Mouse (Mus musculus): ENCODE results near the gene Tmem63b.

Tmem63b gene

GRCm38 (mm10) chr17:45672598-45672997 lies 14.1 kb downstream of the Tmem63b start:
- DNase-seq (ENCODE audit: low spot score in 2 of 2) = no peak

GRCm38 (mm10) chr17:45671821-45672220 lies 14.9 kb downstream of the Tmem63b start:
- no peak for DNase-seq (ENCODE audit: low spot score in 2 of 2)

- DNase-seq (ENCODE audit: low spot score in 2 of 2) = no peak
These were observed 18.7 kb downstream of the Tmem63b start for GRCm38 (mm10) chr17:45667986-45668385.

- DNase-seq (ENCODE audit: low spot score in 2 of 2) = no peak
These were observed 19.2 kb downstream of the Tmem63b start for GRCm38 (mm10) chr17:45667481-45667880.

GRCm38 (mm10) chr17:45666091-45666490 lies 20.6 kb downstream of the Tmem63b start:
- DNase-seq (ENCODE audit: low spot score in 2 of 2) = no peak

DNA sequence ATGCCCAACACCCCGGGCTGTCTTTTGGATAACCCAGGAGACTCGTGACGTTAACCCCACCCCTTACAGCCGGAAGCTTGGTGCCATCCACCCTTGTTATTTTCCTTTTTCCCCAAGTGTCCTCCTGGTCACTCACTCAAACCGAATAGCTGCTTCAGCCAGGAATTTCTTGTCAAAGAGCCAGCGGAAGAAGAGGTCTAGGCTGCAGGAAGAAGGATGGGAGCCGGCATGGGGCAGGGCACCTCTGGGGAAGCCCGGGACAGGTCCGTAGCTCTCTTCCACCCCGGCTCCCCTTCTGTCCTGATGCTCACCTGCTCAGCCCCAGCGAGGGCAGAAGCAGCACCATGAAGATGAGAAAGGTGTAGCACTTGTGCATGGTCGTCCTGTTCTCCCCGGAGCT lies 22.1 kb downstream of the Tmem63b start:
- no peak for DNase-seq (ENCODE audit: low spot score in 2 of 2)

DNA sequence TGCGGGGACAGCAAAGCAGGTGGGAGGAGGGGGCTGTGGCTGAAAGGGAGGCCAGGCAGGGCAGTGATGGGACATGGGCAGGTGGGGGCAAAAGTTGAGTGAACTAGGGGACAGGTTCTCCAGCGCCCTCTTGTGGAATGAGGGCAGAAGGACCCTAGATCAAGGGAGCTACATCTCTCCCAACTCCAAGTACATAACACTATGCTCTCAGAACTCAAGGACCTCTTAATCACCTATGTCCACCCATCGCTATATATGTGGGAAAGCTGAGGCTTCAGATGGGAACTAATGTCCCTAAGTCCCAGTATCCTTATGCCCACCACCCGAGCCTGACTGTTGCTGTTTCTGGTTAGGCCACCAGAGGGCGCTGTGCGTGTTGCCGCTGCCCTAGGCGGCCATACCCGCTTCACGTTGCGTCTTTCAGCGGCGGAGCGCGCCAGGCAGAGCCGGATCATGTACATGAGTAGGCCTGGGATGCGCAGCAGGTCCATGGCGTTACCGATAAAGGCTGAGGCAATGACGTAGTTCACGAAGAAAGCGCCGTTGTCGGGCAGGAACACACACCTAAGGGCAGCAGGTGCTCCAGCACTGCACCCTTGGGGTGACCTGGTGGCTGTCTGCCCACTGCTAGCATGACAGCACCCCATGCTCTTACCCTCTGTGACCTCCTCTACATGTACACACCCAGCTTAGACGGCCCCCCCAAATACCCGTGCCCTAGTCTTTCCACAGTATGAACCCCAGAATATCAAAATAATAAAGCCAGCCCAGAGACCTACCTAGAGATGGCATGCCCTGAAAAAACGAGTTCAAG lies 23.4 kb downstream of the Tmem63b start:
- peak; percentile 74 for DNase-seq (ENCODE audit: low spot score in 2 of 2)

DNA sequence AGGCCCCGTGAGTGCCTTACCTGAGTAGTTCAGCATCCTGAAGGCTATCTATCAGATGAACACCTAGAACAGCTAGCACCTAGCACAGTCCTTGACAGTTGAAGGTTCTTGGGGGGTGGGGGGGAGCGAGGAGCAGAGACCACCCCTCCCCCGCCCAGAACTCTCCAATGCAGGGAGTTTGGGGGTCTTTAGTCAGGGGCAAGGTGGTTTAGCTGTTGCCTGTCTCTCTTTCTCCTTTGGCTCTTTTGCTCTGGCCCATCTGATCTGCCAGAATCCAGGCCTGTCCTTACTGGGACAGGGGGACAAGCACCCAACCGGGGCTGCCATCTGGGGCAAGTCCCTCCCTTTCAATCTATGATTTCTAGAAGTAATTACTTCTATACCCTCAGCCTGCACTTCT lies 27.5 kb downstream of the Tmem63b start, which contains the start of gene Capn11:
Capn11 (minus strand) TSS at position 101 of the 400 bp plus-strand sequence.
- DNase-seq (ENCODE audit: low spot score in 2 of 2) = no peak

- no peak for DNase-seq (ENCODE audit: low spot score in 2 of 2)
These were observed 30.9 kb downstream of the Tmem63b start for GRCm38 (mm10) chr17:45655820-45656219.

- DNase-seq (ENCODE audit: low spot score in 2 of 2) = no peak
These were observed 33.5 kb downstream of the Tmem63b start for GRCm38 (mm10) chr17:45653233-45653632.

DNA sequence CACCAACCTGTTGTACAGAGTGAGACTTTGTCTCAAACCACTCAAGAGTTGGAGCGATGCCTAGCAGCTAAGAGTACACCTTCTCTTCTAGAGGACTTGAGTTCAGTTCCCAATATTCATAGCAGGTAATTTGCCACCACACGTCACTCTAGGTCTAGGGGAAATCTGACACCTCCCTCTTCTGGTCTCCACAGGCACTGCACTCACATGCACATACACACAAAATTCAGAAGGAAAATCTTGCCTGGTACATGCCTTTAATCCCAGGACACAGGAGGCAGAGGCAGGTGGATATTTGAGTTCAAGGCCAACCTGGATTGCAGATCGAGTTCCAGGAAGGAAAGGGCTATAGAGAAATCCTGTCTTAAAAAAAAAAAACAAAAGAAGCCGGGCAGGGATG lies 42.5 kb downstream of the Tmem63b start:
- DNase-seq (ENCODE audit: low spot score in 2 of 2) = no peak

GRCm38 (mm10) chr17:45642701-45643100 lies 44.0 kb downstream of the Tmem63b start:
- peak; percentile 61 to 68 for DNase-seq (ENCODE audit: low spot score in 2 of 2)

DNA sequence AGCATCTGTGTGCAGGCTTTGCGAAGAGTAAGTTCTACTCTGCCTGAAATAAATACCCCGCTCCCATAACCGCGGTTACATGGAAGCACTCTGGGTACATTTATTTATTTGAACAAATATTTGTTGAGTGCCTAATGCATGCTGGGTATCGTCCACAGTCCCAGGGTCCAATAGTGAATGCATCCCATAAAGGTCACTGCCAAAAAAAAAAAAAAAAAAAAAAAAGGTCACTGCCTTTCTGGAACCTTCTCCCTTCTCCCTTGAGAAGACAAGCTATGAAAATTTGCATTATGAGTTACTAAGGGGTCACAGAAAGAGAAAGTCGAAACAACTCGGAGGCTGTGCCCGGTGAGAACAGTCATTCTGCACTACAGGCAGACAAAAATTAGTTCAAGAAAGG lies 44.7 kb downstream of the Tmem63b start:
- no peak for DNase-seq (ENCODE audit: low spot score in 2 of 2)

- no peak for DNase-seq (ENCODE audit: low spot score in 2 of 2)
These were observed 48.0 kb downstream of the Tmem63b start for GRCm38 (mm10) chr17:45638596-45639295.

GRCm38 (mm10) chr17:45634033-45634432 lies 52.7 kb downstream of the Tmem63b start:
- no peak for DNase-seq (ENCODE audit: low spot score in 2 of 2)

DNA sequence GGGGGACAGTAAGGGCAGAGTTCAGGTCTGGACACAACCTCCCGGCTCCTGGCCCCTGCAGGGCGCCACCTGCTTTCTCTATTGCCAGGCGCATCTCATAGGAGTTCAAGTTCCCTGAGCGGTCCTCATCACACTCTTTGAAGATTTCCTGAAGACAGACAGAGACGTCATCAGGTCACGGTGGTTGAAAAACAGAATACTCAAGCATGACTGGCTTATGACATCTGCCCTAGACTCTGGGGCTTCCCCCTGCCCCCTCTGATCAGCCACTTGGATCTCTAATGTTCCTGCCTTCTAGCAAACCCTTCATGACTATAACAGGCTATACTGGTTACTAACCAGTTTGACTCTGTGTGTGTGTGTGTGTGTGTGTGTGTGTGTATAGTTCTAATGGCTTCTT lies 54.8 kb downstream of the Tmem63b start:
- DNase-seq (ENCODE audit: low spot score in 2 of 2) = no peak

DNA sequence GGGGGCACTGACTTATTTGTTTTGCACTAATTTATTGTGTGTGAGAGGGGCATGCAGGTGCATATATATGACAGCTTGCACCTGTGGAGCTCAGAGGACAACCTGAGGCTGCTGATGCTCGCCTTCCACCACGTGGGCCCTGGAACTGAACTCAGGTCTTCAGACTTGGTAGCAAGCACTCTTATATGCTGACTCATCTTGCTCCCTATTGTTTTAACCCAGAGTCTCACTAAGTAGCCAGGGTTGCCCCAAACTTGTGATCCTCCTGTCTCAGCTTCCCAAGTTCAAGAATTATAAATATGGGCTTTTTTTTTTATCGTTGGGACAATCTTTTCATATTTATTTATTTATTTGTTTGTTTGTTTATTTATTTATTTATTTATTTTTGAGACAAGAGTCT lies 55.7 kb downstream of the Tmem63b start:
- DNase-seq (ENCODE audit: low spot score in 2 of 2) = no peak

- peak; percentile 47 to 50 for DNase-seq (ENCODE audit: low spot score in 2 of 2)
These were observed 56.6 kb downstream of the Tmem63b start for GRCm38 (mm10) chr17:45629861-45630694.

GRCm38 (mm10) chr17:45628885-45629855 lies 57.5 kb downstream of the Tmem63b start:
- no peak for DNase-seq (ENCODE audit: low spot score in 2 of 2)

DNA sequence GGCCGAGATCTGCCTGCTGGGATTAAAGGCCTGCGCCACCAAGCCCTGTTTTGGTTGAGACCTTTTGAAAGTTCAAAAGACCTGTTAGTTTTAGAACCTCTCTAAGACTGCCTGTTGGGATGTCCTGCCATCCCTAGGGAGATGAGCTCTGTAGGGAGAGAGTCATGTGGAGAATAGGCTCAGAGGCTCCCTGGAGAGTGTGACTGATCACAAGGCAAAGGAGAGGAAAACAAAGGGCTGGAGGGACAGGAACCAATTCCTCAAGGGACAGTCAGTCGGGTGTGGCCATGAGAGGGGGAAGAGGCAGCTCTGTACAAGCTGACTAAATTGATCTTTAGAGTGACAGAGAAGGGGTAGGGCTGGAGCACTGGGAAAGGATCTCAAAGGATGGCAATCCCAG lies 58.5 kb downstream of the Tmem63b start:
- DNase-seq (ENCODE audit: low spot score in 2 of 2) = no peak

DNA sequence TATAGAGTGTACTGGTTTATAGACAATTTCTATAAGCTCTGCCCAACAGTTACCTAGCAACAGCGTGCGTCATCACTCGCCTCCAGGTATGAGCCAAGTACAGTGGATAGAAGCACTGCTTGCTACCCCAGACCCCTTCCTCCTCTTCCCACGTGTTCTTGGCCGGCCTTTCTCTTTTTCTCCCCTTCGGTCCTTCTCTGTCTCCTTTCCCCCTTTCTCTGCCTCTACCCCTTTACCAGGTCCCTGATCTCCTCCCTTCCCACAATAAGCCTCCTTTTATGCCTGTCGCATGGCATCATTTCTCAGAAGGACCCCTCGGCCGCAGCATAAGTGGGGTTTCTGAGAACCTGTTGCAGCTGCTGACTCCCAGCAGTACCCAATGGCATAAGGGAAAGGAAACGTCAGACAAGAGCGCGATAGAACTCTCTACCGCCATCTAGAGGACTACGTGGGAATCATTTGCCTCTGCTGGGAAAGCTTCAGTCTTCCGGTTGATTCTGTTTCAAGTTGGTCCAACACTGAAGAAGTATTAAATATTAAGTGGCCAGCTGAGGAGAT lies 60.0 kb downstream of the Tmem63b start:
- peak; percentile 35 to 69 for DNase-seq (ENCODE audit: low spot score in 2 of 2)
